Mouse (Mus musculus) midbrain, embryonic 15.5 days (tissue): ENCODE measurements around the gene Tuba8. TPM values are rescaled to one million over a fixed set of nuclear protein-coding genes. Genes with fewer than 3 reads are reported as not detected.

ENCODE experiments used
- ATAC-seq: fragments of 200-750 bp; cut with Nextera tagmentation; replicated peaks from 2 replicates; pipeline ENCODE4 v1.8.0; 2017; ENCODE audit warnings: moderate TSS enrichment
- H3K27ac ChIP-seq: fragments of 300-500 bp; sonication (generic); 2 replicates; pipeline ENCODE4 v1.5.1; 2015; ENCODE audit warnings: mild to moderate bottlenecking, inconsistent platforms
- H3K27me3 ChIP-seq: fragments of 300-500 bp; sonication (generic); replicated peaks from 2 replicates; pipeline ENCODE4 v1.6.1; 2015; ENCODE audit warnings: inconsistent platforms
- H3K36me3 ChIP-seq: fragments of 300-500 bp; sonication (generic); replicated peaks from 2 replicates; pipeline ENCODE4 v1.6.1; 2015; ENCODE audit warnings: inconsistent platforms
- H3K4me1 ChIP-seq: fragments of 300-500 bp; sonication (generic); 2 replicates; pipeline ENCODE4 v1.6.1; 2015; ENCODE audit warnings: inconsistent platforms
- H3K4me2 ChIP-seq: fragments of 300-500 bp; sonication (generic); 2 replicates; pipeline ENCODE4 v1.6.1; 2015; ENCODE audit warnings: inconsistent platforms, mild to moderate bottlenecking, moderate library complexity
- H3K4me3 ChIP-seq: fragments of 300-500 bp; sonication (generic); 2 replicates; pipeline ENCODE4 v1.5.1; 2015; ENCODE audit warnings: mild to moderate bottlenecking, inconsistent platforms
- H3K9ac ChIP-seq: fragments of 300-500 bp; sonication (generic); 2 replicates; pipeline ENCODE4 v1.6.1; 2015; ENCODE audit warnings: mild to moderate bottlenecking, inconsistent platforms
- H3K9me3 ChIP-seq: fragments of 300-500 bp; sonication (generic); 2 replicates; pipeline ENCODE4 v1.6.1; 2016; ENCODE audit warnings: inconsistent platforms
- WGBS: fragments of 180-500 bp; shearing (Covaris S2); methylation state at CpG from one replicate; pipeline ENCODE4 v1.1.7; 2015; ENCODE audit warnings: mixed read lengths; 5-methylcytosine and 5-hydroxymethylcytosine counted together
- polyA plus RNA-seq: library from polyadenylated mRNA; unstranded; fragments of >200 nt; fragmentation: Nextera tagmentation; extraction: Ambion mirVana; gene quantifications from 2 replicates; pipeline ENCODE4 v1.2.1, GENCODE M21; 2015

Tuba8 gene
- polyA plus RNA-seq, 1 experiment from 2014 or later: 1.1 TPM

- H3K4me3 ChIP-seq: peak within 1 kb of the TSS; percentile 50
- WGBS: 2% methylated on average over 32 of the region's 32 CpGs
- peak within 1 kb of the TSS; percentile 56 for H3K4me2 ChIP-seq
- H3K27ac ChIP-seq: peak within 1 kb of the TSS; percentile 95
- no peaks in the 10 kb centered on the region for H3K27me3 ChIP-seq
- ATAC-seq: peak; percentile 94
- peak within 1 kb of the TSS; percentile 49 for H3K9ac ChIP-seq
- H3K9me3 ChIP-seq: no peaks in the 10 kb centered on the region
- H3K36me3 ChIP-seq: no peaks in the 10 kb centered on the region
- H3K4me1 ChIP-seq: peaks cover 24% of the 10 kb centered on the region
Measured at GRCm38 (mm10) chr6:121183414-121184173, 26.9 kb upstream of the Tuba8 start, which contains the start of gene Pex26. Pex26 (plus strand) TSS chr6:121183667.

DNA sequence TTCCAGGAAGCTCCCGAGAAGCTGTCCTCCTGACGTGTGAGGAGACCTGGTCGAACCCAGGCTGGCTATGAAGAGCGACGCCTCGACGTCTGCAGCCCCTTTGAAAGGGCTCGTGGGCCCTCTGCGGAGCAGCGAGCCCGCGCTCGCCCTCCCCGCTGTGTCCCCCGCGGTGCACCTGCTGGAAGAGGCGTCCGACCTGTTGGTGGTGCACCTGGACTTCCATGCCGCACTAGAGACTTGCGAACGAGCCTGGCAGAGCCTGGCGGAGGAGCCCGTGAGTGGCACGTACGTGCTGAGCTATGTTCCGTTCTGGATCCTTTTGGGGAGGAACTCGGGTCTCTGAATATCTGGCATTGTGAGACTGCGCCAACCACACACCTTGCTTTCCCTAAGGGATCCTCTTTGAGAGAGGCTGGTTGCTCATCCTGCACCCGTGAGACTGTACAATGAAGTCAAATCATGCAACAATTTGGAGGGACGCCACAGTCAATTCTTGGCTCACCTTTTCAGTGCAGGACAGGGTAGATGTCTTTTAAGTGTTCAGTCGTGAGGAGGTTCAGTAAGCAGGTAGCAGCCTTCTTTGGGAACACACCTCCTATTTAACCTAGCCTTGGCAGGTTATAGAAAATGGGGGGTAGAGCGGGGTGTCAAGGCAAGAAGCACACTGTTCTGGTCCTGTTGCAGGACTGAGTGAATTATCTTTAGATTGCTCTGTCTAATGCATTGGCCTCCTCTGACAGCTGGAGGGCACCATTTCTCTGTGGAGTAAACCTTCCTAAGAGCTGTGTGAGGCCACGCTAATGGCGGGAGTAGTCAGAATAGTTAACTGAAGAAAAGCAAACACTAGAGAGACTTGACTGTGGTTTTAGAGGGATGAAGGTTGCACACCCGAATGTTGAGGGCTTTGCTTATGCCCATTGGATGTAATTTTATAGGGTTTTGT lies 26.0 kb upstream of the Tuba8 start:
- Histone ChIP-seq H3K4me1 (peaks cover 24% of the 10 kb centered on the region), H3K36me3 (0 out of 2 replicates have a peak, but pooled peaks cover 2% of the 10 kb centered on the region), H3K9ac (peak overlapping the region; percentile 49), H3K27me3 (no peaks in the 10 kb centered on the region), H3K4me2 (peak overlapping the region; percentile 56), H3K27ac (peak overlapping the region; percentile 95), H3K9me3 (no peaks in the 10 kb centered on the region), H3K4me3 (peak overlapping the region; percentile 50)
- 3% methylated on average over 35 of the region's 35 CpGs for WGBS
- peak; percentile 57 for ATAC-seq

DNA sequence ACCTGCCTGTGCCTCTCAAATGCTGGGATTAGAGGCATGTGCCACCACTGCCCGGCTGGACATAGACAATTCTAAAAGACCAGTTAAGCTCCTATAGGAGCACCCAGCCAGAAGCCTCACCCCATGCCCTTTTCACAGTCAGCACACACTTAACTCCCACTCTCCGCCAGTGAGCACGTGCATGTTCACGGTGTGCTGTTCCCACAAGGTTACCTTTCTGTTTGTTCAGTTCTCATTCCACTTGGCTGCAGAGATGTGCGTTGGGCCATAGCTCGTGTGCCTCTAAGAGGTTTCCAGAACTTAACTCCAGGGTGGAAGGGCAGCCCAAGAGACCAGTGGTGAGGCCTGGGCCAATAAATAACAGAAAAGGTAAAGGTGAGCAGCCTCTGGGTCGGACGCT lies 25.3 kb upstream of the Tuba8 start:
- 86% methylated on average over 8 of the region's 8 CpGs for WGBS

DNA sequence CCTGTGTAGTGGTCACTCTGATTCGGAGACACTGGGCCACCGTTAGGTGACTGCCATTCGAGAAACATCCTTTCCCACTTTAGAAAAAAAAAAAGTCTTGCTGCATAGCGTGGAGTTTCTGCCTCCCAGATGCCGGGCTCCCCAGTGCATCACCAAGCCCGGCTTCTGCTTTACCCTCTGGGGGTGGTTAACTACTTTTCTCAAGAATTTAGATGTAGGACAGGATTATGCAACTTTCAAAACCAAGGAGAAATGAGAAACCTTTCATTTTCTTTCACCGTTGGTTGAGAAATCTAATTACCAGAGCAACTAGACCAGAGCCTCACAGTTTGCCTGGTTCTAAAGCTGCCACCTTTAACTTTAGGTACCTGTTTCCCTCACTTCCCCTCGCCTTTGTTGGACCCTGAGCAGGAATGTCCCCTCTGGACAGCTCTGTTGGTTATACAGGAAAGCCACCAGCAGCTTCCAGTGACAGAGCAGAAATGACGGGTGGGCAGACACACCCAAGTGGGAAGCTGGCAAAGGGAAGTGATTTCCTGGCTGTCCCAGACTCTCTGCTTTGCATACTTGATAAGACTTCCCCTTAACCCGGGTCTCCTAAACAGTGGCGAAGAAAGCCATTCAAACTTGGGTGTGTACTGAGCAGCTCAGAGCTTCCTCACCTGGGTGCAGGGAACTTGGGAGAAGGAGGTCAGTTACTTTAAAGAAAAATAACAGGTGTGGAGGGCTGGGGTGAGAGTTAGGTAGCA lies 19.1 kb upstream of the Tuba8 start:
- H3K36me3 ChIP-seq: peaks cover 25% of the 10 kb centered on the region; the same call in 1 of the 2 replicates

More for the DNA sequence above, 25.3 kb upstream of the Tuba8 start:
- Histone ChIP-seq H3K4me3 (peak overlapping the region; percentile 50), H3K9ac (peak overlapping the region; percentile 25; the same call in 1 of the 2 replicates), H3K27ac (no peak overlapping the region), H3K27me3 (no peaks in the 10 kb centered on the region), H3K4me1 (peaks cover 24% of the 10 kb centered on the region), H3K4me2 (peak overlapping the region; percentile 56), H3K36me3 (peaks cover 9% of the 10 kb centered on the region; the same call in 1 of the 2 replicates), H3K9me3 (no peaks in the 10 kb centered on the region)
- ATAC-seq: no peak

DNA sequence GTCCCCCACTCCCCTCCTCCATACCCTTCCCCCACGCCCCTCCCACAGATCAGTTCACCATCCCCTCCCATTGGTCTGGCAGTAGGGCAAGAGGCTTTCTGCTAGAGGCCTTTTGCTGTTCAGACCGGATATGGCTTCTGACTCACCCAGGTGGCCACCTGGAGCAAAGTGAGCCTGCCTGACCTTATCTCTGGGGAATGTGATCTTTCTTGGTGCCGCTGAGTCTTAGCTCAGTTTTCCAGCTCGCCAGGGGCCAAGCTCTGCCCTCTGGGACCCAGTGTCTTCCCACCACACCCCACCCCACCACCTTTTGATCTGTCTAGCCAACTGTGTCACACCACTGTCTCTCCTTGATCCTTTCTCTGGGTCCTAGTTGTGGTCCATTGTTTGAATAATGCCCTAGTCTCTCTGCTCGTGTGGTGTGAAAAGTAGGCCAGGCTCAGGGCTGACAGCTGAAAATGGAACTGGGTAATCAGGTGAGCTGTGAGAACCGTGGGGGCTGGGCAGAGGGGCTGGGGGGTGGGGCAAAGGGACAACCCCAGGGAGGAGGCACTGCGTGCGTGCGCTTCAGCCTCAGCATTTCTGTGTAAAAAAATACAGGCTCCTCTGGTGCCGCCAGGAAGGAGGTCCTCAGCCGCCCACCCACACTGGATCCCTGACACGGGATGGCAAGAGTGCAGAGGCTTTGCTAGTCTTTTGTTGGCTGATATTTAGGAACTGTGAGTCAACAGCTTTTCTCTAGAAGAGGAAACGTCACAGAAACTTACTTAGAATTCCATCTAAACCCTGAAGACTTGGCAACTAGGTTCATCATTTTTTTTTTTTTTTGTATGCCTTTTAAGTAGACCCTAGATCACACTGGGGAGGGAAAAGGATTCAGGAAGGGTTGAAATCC lies 16.2 kb upstream of the Tuba8 start:
- Histone ChIP-seq H3K27me3 (no peaks in the 10 kb centered on the region), H3K4me3 (no peak overlapping the region), H3K4me1 (no peaks in the 10 kb centered on the region), H3K9ac (no peak overlapping the region), H3K27ac (no peak overlapping the region), H3K9me3 (no peaks in the 10 kb centered on the region), H3K36me3 (peaks cover 27% of the 10 kb centered on the region; the same call in 1 of the 2 replicates), H3K4me2 (no peak overlapping the region)
- no peak for ATAC-seq
- 39% methylated on average over 13 of the region's 13 CpGs for WGBS

More for the DNA sequence above, 19.1 kb upstream of the Tuba8 start:
- WGBS: 84% methylated on average over 11 of the region's 11 CpGs
- no peak overlapping the region for H3K9ac ChIP-seq
- H3K4me2 ChIP-seq: no peak overlapping the region
- no peaks in the 10 kb centered on the region for H3K27me3 ChIP-seq
- H3K9me3 ChIP-seq: no peaks in the 10 kb centered on the region
- no peak overlapping the region for H3K27ac ChIP-seq
- peaks cover under 1% of the 10 kb centered on the region for H3K4me1 ChIP-seq
- no peak for ATAC-seq
- H3K4me3 ChIP-seq: no peak overlapping the region

- Histone ChIP-seq H3K27me3 (no peaks in the 10 kb centered on the region), H3K9me3 (no peaks in the 10 kb centered on the region), H3K4me2 (no peak overlapping the region), H3K36me3 (peaks cover 22% of the 10 kb centered on the region; the same call in 1 of the 2 replicates), H3K4me1 (no peaks in the 10 kb centered on the region), H3K9ac (no peak overlapping the region), H3K4me3 (no peak overlapping the region), H3K27ac (no peak overlapping the region)
- no peak for ATAC-seq
- WGBS: 88% methylated on average over 14 of the region's 14 CpGs
Measured at GRCm38 (mm10) chr6:121194956-121195731, 15.4 kb upstream of the Tuba8 start.

- Histone ChIP-seq H3K27ac (no peak overlapping the region), H3K4me3 (no peak overlapping the region), H3K4me1 (no peaks in the 10 kb centered on the region), H3K36me3 (peaks cover 15% of the 10 kb centered on the region; the same call in 1 of the 2 replicates), H3K4me2 (no peak overlapping the region), H3K27me3 (no peaks in the 10 kb centered on the region), H3K9me3 (no peaks in the 10 kb centered on the region), H3K9ac (no peak overlapping the region)
- WGBS: 72% methylated on average over 9 of the region's 9 CpGs
- no peak for ATAC-seq
Measured at GRCm38 (mm10) chr6:121197807-121198365, 12.6 kb upstream of the Tuba8 start.

DNA sequence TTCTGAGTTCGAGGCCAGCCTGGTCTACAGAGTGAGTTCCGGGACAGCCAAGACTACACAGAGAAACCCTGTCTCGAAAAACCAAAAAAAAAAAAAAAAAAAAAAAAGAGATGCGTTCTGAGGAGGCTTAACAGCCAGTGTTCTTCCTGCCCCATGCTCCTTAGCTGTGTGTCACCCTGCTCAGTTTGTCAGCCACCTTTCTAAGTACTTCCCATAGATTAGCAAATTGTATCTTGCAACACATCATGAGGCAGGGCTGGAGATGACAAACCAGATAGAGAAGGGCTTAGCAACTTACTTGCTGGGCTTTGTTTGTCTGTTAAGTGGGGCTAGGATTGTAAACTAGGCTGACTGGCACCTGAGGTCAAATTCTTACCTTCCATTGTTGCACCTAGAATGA lies 10.0 kb upstream of the Tuba8 start:
- Histone ChIP-seq H3K27ac (no peak overlapping the region), H3K36me3 (0 out of 2 replicates have a peak, but pooled peaks cover 5% of the 10 kb centered on the region), H3K4me3 (no peak overlapping the region), H3K4me2 (no peak overlapping the region), H3K4me1 (no peaks in the 10 kb centered on the region), H3K27me3 (no peaks in the 10 kb centered on the region), H3K9me3 (no peaks in the 10 kb centered on the region), H3K9ac (no peak overlapping the region)
- ATAC-seq: no peak
- WGBS: 83% methylated on average over 4 of the region's 4 CpGs

DNA sequence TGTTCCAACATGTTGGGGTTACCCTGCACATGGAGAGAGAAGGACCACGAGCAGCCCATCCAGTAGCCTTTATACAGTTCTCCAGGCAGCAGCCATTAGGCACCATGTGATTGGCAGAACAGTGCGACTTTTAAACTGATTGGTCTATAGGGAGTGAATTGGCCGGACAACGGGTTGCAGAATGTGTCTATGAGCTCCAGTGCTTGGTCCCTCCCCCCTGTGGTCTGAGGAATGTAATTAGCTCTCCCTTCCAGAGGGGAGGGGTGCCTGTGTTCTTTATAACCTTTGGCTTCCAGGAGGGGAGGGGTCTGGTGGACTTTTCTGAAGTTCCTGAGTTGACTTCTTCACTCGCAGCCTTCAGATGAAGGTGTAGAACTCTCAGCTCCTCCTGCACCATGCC lies 8.5 kb upstream of the Tuba8 start:
- no peaks in the 10 kb centered on the region for H3K9me3 ChIP-seq
- no peak for ATAC-seq
- H3K36me3 ChIP-seq: 0 out of 2 replicates have a peak, but pooled peaks cover 5% of the 10 kb centered on the region
- 81% methylated on average over 5 of the region's 5 CpGs for WGBS
- no peaks in the 10 kb centered on the region for H3K4me1 ChIP-seq
- H3K9ac ChIP-seq: no peak overlapping the region
- no peak overlapping the region for H3K4me2 ChIP-seq
- no peaks in the 10 kb centered on the region for H3K27me3 ChIP-seq
- H3K4me3 ChIP-seq: no peak overlapping the region
- H3K27ac ChIP-seq: no peak overlapping the region

DNA sequence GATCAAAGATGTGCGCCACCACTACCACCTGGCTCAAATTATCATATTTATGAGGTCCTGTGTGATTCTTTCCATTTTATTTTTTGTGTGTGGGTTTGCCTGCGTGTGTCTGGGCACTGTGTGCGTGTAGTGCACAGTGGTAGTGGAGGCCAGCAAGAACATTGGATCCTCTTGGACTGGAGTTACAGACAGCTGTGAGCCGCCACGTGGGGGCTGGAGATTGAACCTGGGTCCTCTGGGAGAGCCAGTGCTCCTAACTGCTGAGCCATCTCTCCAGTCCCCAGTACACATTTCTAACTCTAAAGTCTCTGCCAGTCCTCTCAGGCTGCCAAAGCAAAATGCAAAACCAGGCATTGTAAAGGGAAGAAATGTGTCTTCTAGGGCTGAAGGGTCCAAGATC lies 4.0 kb upstream of the Tuba8 start:
- H3K4me2 ChIP-seq: no peak overlapping the region
- H3K4me3 ChIP-seq: no peak overlapping the region
- WGBS: 82% methylated on average over 5 of the region's 5 CpGs
- ATAC-seq: no peak
- H3K36me3 ChIP-seq: no peaks in the 10 kb centered on the region
- peaks cover 13% of the 10 kb centered on the region for H3K4me1 ChIP-seq
- H3K9ac ChIP-seq: no peak overlapping the region
- H3K27ac ChIP-seq: no peak overlapping the region
- H3K9me3 ChIP-seq: no peaks in the 10 kb centered on the region
- 0 out of 2 replicates have a peak, but pooled peaks cover 10% of the 10 kb centered on the region for H3K27me3 ChIP-seq
